Mouse (Mus musculus): ENCODE results near the gene Cpeb2. TPM values are rescaled to one million over a fixed set of nuclear protein-coding genes. Genes with fewer than 3 reads are reported as not detected.

Gene Cpeb2
- polyA plus RNA-seq, 1 experiment from 2014 or later, result 8.1 TPM

- ATAC-seq, result no peak
- H3K9me3 ChIP-seq (ENCODE audit: control insufficient read depth, low read length), result no peaks in the 10 kb centered on the region
- H3K36me3 ChIP-seq (ENCODE audit: control insufficient read depth, insufficient read depth), result no peaks in the 10 kb centered on the region
- H3K27me3 ChIP-seq (replicated peaks; ENCODE audit: control insufficient read depth, insufficient read depth, low read length), result no peaks in the 10 kb centered on the region
- no peak overlapping the region for H3K4me2 ChIP-seq (ENCODE audit: low read length)
- no peak overlapping the region for H3K9ac ChIP-seq (replicated peaks; ENCODE audit: low read depth, low read length)
- no peak overlapping the region for H3K4me3 ChIP-seq (replicated peaks; ENCODE audit: low read length)
- no peak overlapping the region for H3K27ac ChIP-seq (ENCODE audit: low read length)
- no peaks in the 10 kb centered on the region for H3K4me1 ChIP-seq (replicated peaks; ENCODE audit: control insufficient read depth, insufficient read depth, low read length)
- WGBS, result 81% methylated on average over 7 of the region's 7 CpGs
Measured at GRCm38 (mm10) chr5:43297459-43297858, 64.5 kb downstream of the Cpeb2 start.

- H3K4me2 ChIP-seq (ENCODE audit: low read length), result no peak overlapping the region
- no peaks in the 10 kb centered on the region for H3K4me1 ChIP-seq (replicated peaks; ENCODE audit: control insufficient read depth, insufficient read depth, low read length)
- H3K4me3 ChIP-seq (replicated peaks; ENCODE audit: low read length), result no peak overlapping the region
- H3K9ac ChIP-seq (replicated peaks; ENCODE audit: low read depth, low read length), result no peak overlapping the region
- no peak overlapping the region for H3K27ac ChIP-seq (ENCODE audit: low read length)
- no peaks in the 10 kb centered on the region for H3K36me3 ChIP-seq (ENCODE audit: control insufficient read depth, insufficient read depth)
- H3K9me3 ChIP-seq (ENCODE audit: control insufficient read depth, low read length), result no peaks in the 10 kb centered on the region
- 82% methylated on average over 2 of the region's 2 CpGs for WGBS
- H3K27me3 ChIP-seq (replicated peaks; ENCODE audit: control insufficient read depth, insufficient read depth, low read length), result no peaks in the 10 kb centered on the region
- no peak for ATAC-seq
Measured at GRCm38 (mm10) chr5:43298975-43299374, 66.0 kb downstream of the Cpeb2 start.

- H3K36me3 ChIP-seq (ENCODE audit: control insufficient read depth, insufficient read depth), result no peaks in the 10 kb centered on the region
- WGBS, result 95% methylated on average over 5 of the region's 5 CpGs
- no peak for ATAC-seq
- H3K27me3 ChIP-seq (replicated peaks; ENCODE audit: control insufficient read depth, insufficient read depth, low read length), result no peaks in the 10 kb centered on the region
- no peaks in the 10 kb centered on the region for H3K4me1 ChIP-seq (replicated peaks; ENCODE audit: control insufficient read depth, insufficient read depth, low read length)
- H3K9ac ChIP-seq (replicated peaks; ENCODE audit: low read depth, low read length), result no peak overlapping the region
- H3K4me2 ChIP-seq (ENCODE audit: low read length), result no peak overlapping the region
- no peak overlapping the region for H3K4me3 ChIP-seq (replicated peaks; ENCODE audit: low read length)
- no peaks in the 10 kb centered on the region for H3K9me3 ChIP-seq (ENCODE audit: control insufficient read depth, low read length)
- H3K27ac ChIP-seq (ENCODE audit: low read length), result no peak overlapping the region
Measured at GRCm38 (mm10) chr5:43300076-43300475, 67.1 kb downstream of the Cpeb2 start.

- no peaks in the 10 kb centered on the region for H3K4me1 ChIP-seq (replicated peaks; ENCODE audit: control insufficient read depth, insufficient read depth, low read length)
- H3K9me3 ChIP-seq (ENCODE audit: control insufficient read depth, low read length), result no peaks in the 10 kb centered on the region
- WGBS, result 62% methylated on average over 3 of the region's 3 CpGs
- no peak overlapping the region for H3K4me3 ChIP-seq (replicated peaks; ENCODE audit: low read length)
- no peak for ATAC-seq
- no peak overlapping the region for H3K27ac ChIP-seq (ENCODE audit: low read length)
- H3K27me3 ChIP-seq (replicated peaks; ENCODE audit: control insufficient read depth, insufficient read depth, low read length), result no peaks in the 10 kb centered on the region
- H3K9ac ChIP-seq (replicated peaks; ENCODE audit: low read depth, low read length), result no peak overlapping the region
- H3K36me3 ChIP-seq (ENCODE audit: control insufficient read depth, insufficient read depth), result no peaks in the 10 kb centered on the region
- H3K4me2 ChIP-seq (ENCODE audit: low read length), result no peak overlapping the region
Measured at GRCm38 (mm10) chr5:43300979-43301378, 68.0 kb downstream of the Cpeb2 start.

- no peak for ATAC-seq
- no peak overlapping the region for H3K4me3 ChIP-seq (replicated peaks; ENCODE audit: low read length)
- H3K4me2 ChIP-seq (ENCODE audit: low read length), result no peak overlapping the region
- H3K9me3 ChIP-seq (ENCODE audit: control insufficient read depth, low read length), result no peaks in the 10 kb centered on the region
- H3K36me3 ChIP-seq (ENCODE audit: control insufficient read depth, insufficient read depth), result no peaks in the 10 kb centered on the region
- no peaks in the 10 kb centered on the region for H3K4me1 ChIP-seq (replicated peaks; ENCODE audit: control insufficient read depth, insufficient read depth, low read length)
- H3K9ac ChIP-seq (replicated peaks; ENCODE audit: low read depth, low read length), result no peak overlapping the region
- WGBS, result 44% methylated on average over 1 of the region's 1 CpGs
- H3K27ac ChIP-seq (ENCODE audit: low read length), result no peak overlapping the region
- H3K27me3 ChIP-seq (replicated peaks; ENCODE audit: control insufficient read depth, insufficient read depth, low read length), result no peaks in the 10 kb centered on the region
Measured at GRCm38 (mm10) chr5:43303504-43303903, 70.5 kb downstream of the Cpeb2 start.

- no peaks in the 10 kb centered on the region for H3K4me1 ChIP-seq (replicated peaks; ENCODE audit: control insufficient read depth, insufficient read depth, low read length)
- no peaks in the 10 kb centered on the region for H3K36me3 ChIP-seq (ENCODE audit: control insufficient read depth, insufficient read depth)
- H3K9ac ChIP-seq (replicated peaks; ENCODE audit: low read depth, low read length), result no peak overlapping the region
- no peaks in the 10 kb centered on the region for H3K9me3 ChIP-seq (ENCODE audit: control insufficient read depth, low read length)
- 91% methylated on average over 3 of the region's 3 CpGs for WGBS
- no peak overlapping the region for H3K4me3 ChIP-seq (replicated peaks; ENCODE audit: low read length)
- no peaks in the 10 kb centered on the region for H3K27me3 ChIP-seq (replicated peaks; ENCODE audit: control insufficient read depth, insufficient read depth, low read length)
- H3K27ac ChIP-seq (ENCODE audit: low read length), result no peak overlapping the region
- no peak for ATAC-seq
- H3K4me2 ChIP-seq (ENCODE audit: low read length), result no peak overlapping the region
Measured at GRCm38 (mm10) chr5:43305449-43305848, 72.5 kb downstream of the Cpeb2 start.

GRCm38 (mm10) chr5:43309961-43310360, 77.0 kb downstream of the Cpeb2 start:
- Histone ChIP-seq H3K27me3 (replicated peaks; ENCODE audit: control insufficient read depth, insufficient read depth, low read length) (no peaks in the 10 kb centered on the region), H3K36me3 (ENCODE audit: control insufficient read depth, insufficient read depth) (no peaks in the 10 kb centered on the region), H3K27ac (ENCODE audit: low read length) (no peak overlapping the region), H3K4me1 (replicated peaks; ENCODE audit: control insufficient read depth, insufficient read depth, low read length) (no peaks in the 10 kb centered on the region), H3K9me3 (ENCODE audit: control insufficient read depth, low read length) (no peaks in the 10 kb centered on the region), H3K4me3 (replicated peaks; ENCODE audit: low read length) (no peak overlapping the region), H3K4me2 (ENCODE audit: low read length) (no peak overlapping the region), H3K9ac (replicated peaks; ENCODE audit: low read depth, low read length) (no peak overlapping the region)
- ATAC-seq, result no peak
- 51% methylated on average over 4 of the region's 4 CpGs for WGBS

GRCm38 (mm10) chr5:43324311-43324862, 91.4 kb downstream of the Cpeb2 start:
- H3K36me3 ChIP-seq (ENCODE audit: control insufficient read depth, insufficient read depth), result no peaks in the 10 kb centered on the region
- WGBS, result 89% methylated on average over 3 of the region's 3 CpGs
- H3K9ac ChIP-seq (replicated peaks; ENCODE audit: low read depth, low read length), result no peak overlapping the region
- ATAC-seq, result no peak
- no peak overlapping the region for H3K27ac ChIP-seq (ENCODE audit: low read length)
- H3K9me3 ChIP-seq (ENCODE audit: control insufficient read depth, low read length), result no peaks in the 10 kb centered on the region
- H3K4me2 ChIP-seq (ENCODE audit: low read length), result no peak overlapping the region
- no peaks in the 10 kb centered on the region for H3K4me1 ChIP-seq (replicated peaks; ENCODE audit: control insufficient read depth, insufficient read depth, low read length)
- no peak overlapping the region for H3K4me3 ChIP-seq (replicated peaks; ENCODE audit: low read length)
- H3K27me3 ChIP-seq (replicated peaks; ENCODE audit: control insufficient read depth, insufficient read depth, low read length), result no peaks in the 10 kb centered on the region

- WGBS, result 81% methylated on average over 4 of the region's 4 CpGs
- Histone ChIP-seq H3K9me3 (ENCODE audit: control insufficient read depth, low read length) (no peaks in the 10 kb centered on the region), H3K9ac (replicated peaks; ENCODE audit: low read depth, low read length) (no peak overlapping the region), H3K4me2 (ENCODE audit: low read length) (no peak overlapping the region), H3K27ac (ENCODE audit: low read length) (no peak overlapping the region), H3K27me3 (replicated peaks; ENCODE audit: control insufficient read depth, insufficient read depth, low read length) (no peaks in the 10 kb centered on the region), H3K4me1 (replicated peaks; ENCODE audit: control insufficient read depth, insufficient read depth, low read length) (no peaks in the 10 kb centered on the region), H3K4me3 (replicated peaks; ENCODE audit: low read length) (no peak overlapping the region), H3K36me3 (ENCODE audit: control insufficient read depth, insufficient read depth) (no peaks in the 10 kb centered on the region)
- ATAC-seq, result no peak
Measured at GRCm38 (mm10) chr5:43325561-43325960, 92.6 kb downstream of the Cpeb2 start.

- H3K27me3 ChIP-seq (replicated peaks; ENCODE audit: control insufficient read depth, insufficient read depth, low read length), result no peaks in the 10 kb centered on the region
- H3K36me3 ChIP-seq (ENCODE audit: control insufficient read depth, insufficient read depth), result no peaks in the 10 kb centered on the region
- H3K4me1 ChIP-seq (replicated peaks; ENCODE audit: control insufficient read depth, insufficient read depth, low read length), result no peaks in the 10 kb centered on the region
- WGBS, result 32% methylated on average over 4 of the region's 4 CpGs
- no peaks in the 10 kb centered on the region for H3K9me3 ChIP-seq (ENCODE audit: control insufficient read depth, low read length)
- H3K9ac ChIP-seq (replicated peaks; ENCODE audit: low read depth, low read length), result no peak overlapping the region
- no peak overlapping the region for H3K27ac ChIP-seq (ENCODE audit: low read length)
- H3K4me2 ChIP-seq (ENCODE audit: low read length), result no peak overlapping the region
- peak; percentile 50; the same call in 1 of the 2 replicates for ATAC-seq
- no peak overlapping the region for H3K4me3 ChIP-seq (replicated peaks; ENCODE audit: low read length)
Measured at GRCm38 (mm10) chr5:43328579-43328978, 95.6 kb downstream of the Cpeb2 start.

All from forebrain, embryonic 16.5 days (tissue).